Mouse (Mus musculus) hindbrain, embryonic 11.5 days (tissue): ENCODE results near the gene Sept9. TPM values are rescaled to one million over a fixed set of nuclear protein-coding genes. Genes with fewer than 3 reads are reported as not detected.
A peak's percentile ranks its signal among the peaks of the same experiment; 100 is the strongest.

ENCODE experiments used
- ATAC-seq: fragments of 200-750 bp; cut with Nextera tagmentation; 2 replicates; pipeline ENCODE4 v1.8.0; 2017; ENCODE audit warnings: mild to moderate bottlenecking, moderate TSS enrichment, moderate library complexity; ENCODE audit not compliant: low FRiP score
- DNase-seq: peaks from one replicate; pipeline ENCODE4 v3.0.0-alpha.2; 2015; ENCODE audit warnings: low spot score
- H3K27ac ChIP-seq: fragments of 300-500 bp; sonication (generic); 2 replicates; pipeline ENCODE4 v1.5.1; 2014; ENCODE audit warnings: mild to moderate bottlenecking, low read depth, low read length
- H3K27me3 ChIP-seq: fragments of 300-500 bp; sonication (generic); 2 replicates; pipeline ENCODE4 v1.6.1; 2014; ENCODE audit warnings: mild to moderate bottlenecking, low read length, moderate library complexity, mixed read lengths; ENCODE audit not compliant: control insufficient read depth, insufficient read depth
- H3K36me3 ChIP-seq: fragments of 300-500 bp; sonication (generic); 2 replicates; pipeline ENCODE4 v1.6.1; 2014; ENCODE audit warnings: mild to moderate bottlenecking, low read length, moderate library complexity, mixed read lengths; ENCODE audit not compliant: control insufficient read depth, insufficient read depth
- H3K4me1 ChIP-seq: fragments of 300-500 bp; sonication (generic); replicated peaks from 2 replicates; pipeline ENCODE4 v1.6.1; 2014; ENCODE audit warnings: low read length, mixed read lengths; ENCODE audit not compliant: control insufficient read depth, insufficient read depth
- H3K4me2 ChIP-seq: fragments of 300-500 bp; sonication (generic); replicated peaks from 2 replicates; pipeline ENCODE4 v1.6.1; 2014; ENCODE audit warnings: mild to moderate bottlenecking, low read depth, low read length
- H3K4me3 ChIP-seq: fragments of 300-500 bp; sonication (generic); 2 replicates; pipeline ENCODE4 v1.5.1; 2014; ENCODE audit warnings: low read depth, low read length
- H3K9ac ChIP-seq: fragments of 300-500 bp; sonication (generic); 2 replicates; pipeline ENCODE4 v1.6.1; 2014; ENCODE audit warnings: low read depth, low read length
- H3K9me3 ChIP-seq: fragments of 300-500 bp; sonication (generic); 2 replicates; pipeline ENCODE4 v1.6.1; 2016; ENCODE audit warnings: low read length; ENCODE audit not compliant: control insufficient read depth
- WGBS: fragments of 180-500 bp; shearing (Covaris S2); extraction: QIAGEN DNeasy Blood & Tissue Kit; methylation state at CpG from one replicate; pipeline ENCODE4 v1.1.7; 2014; 5-methylcytosine and 5-hydroxymethylcytosine counted together
- polyA plus RNA-seq: library from polyadenylated mRNA; unstranded; fragments of >200 nt; fragmentation: Nextera tagmentation; extraction: Ambion mirVana; gene quantifications from 2 replicates; pipeline ENCODE4 v1.2.1, GENCODE M21; 2014

The Sept9 gene
- polyA plus RNA-seq, 1 experiment from 2014 or later: 126 TPM

GRCm38 (mm10) chr11:117353126-117353525 lies 153.7 kb downstream of the Sept9 start:
- Histone ChIP-seq H3K9ac (no peak overlapping the region), H3K4me1 (peaks cover 2% of the 10 kb centered on the region; the same call in 1 of the 2 replicates), H3K27ac (no peak overlapping the region), H3K36me3 (peaks cover 28% of the 10 kb centered on the region), H3K27me3 (no peaks in the 10 kb centered on the region), H3K9me3 (no peaks in the 10 kb centered on the region), H3K4me3 (no peak overlapping the region), H3K4me2 (no peak overlapping the region)
- DNase-seq (no peak), ATAC-seq (no peak)
- 93% methylated on average over 11 of the region's 11 CpGs for WGBS

- H3K4me2 ChIP-seq: no peak overlapping the region
- H3K9ac ChIP-seq: no peak overlapping the region
- H3K36me3 ChIP-seq: peaks cover 28% of the 10 kb centered on the region
- no peak overlapping the region for H3K4me3 ChIP-seq
- ATAC-seq (no peak), DNase-seq (no peak)
- H3K4me1 ChIP-seq: peaks cover 2% of the 10 kb centered on the region; the same call in 1 of the 2 replicates
- WGBS: 92% methylated on average over 4 of the region's 4 CpGs
- no peak overlapping the region for H3K27ac ChIP-seq
- no peaks in the 10 kb centered on the region for H3K9me3 ChIP-seq
- no peaks in the 10 kb centered on the region for H3K27me3 ChIP-seq
These were observed 154.6 kb downstream of the Sept9 start for GRCm38 (mm10) chr11:117354107-117354506.

- H3K27ac ChIP-seq: no peak overlapping the region
- peaks cover 27% of the 10 kb centered on the region for H3K36me3 ChIP-seq
- H3K9me3 ChIP-seq: no peaks in the 10 kb centered on the region
- DNase-seq (no peak), ATAC-seq (no peak)
- no peaks in the 10 kb centered on the region for H3K4me1 ChIP-seq
- H3K4me2 ChIP-seq: no peak overlapping the region
- no peak overlapping the region for H3K4me3 ChIP-seq
- H3K9ac ChIP-seq: no peak overlapping the region
- H3K27me3 ChIP-seq: no peaks in the 10 kb centered on the region
- 89% methylated on average over 3 of the region's 3 CpGs for WGBS
These were observed 157.5 kb downstream of the Sept9 start for GRCm38 (mm10) chr11:117356937-117357336.

- Histone ChIP-seq H3K27me3 (no peaks in the 10 kb centered on the region), H3K4me2 (no peak overlapping the region), H3K27ac (no peak overlapping the region), H3K36me3 (peaks cover 28% of the 10 kb centered on the region), H3K9me3 (no peaks in the 10 kb centered on the region), H3K9ac (no peak overlapping the region), H3K4me3 (no peak overlapping the region), H3K4me1 (no peaks in the 10 kb centered on the region)
- peak; percentile 65 for ATAC-seq
- peak; percentile 99 for DNase-seq
- WGBS: 32% methylated on average over 8 of the region's 8 CpGs
These were observed 158.6 kb downstream of the Sept9 start for GRCm38 (mm10) chr11:117357916-117358639.

- ATAC-seq (no peak), DNase-seq (no peak)
- peaks cover 26% of the 10 kb centered on the region for H3K36me3 ChIP-seq
- H3K4me3 ChIP-seq: no peak overlapping the region
- H3K9me3 ChIP-seq: no peaks in the 10 kb centered on the region
- no peaks in the 10 kb centered on the region for H3K27me3 ChIP-seq
- WGBS: 78% methylated on average over 10 of the region's 10 CpGs
- H3K27ac ChIP-seq: no peak overlapping the region
- H3K9ac ChIP-seq: no peak overlapping the region
- no peaks in the 10 kb centered on the region for H3K4me1 ChIP-seq
- H3K4me2 ChIP-seq: no peak overlapping the region
These were observed 159.7 kb downstream of the Sept9 start for GRCm38 (mm10) chr11:117359161-117359560.

- DNase-seq: peak; percentile 81
- WGBS: 72% methylated on average over 5 of the region's 5 CpGs
- H3K9me3 ChIP-seq: no peaks in the 10 kb centered on the region
These were observed 160.4 kb downstream of the Sept9 start for GRCm38 (mm10) chr11:117359870-117360269.

GRCm38 (mm10) chr11:117360561-117360960 lies 161.1 kb downstream of the Sept9 start:
- Histone ChIP-seq H3K9me3 (no peaks in the 10 kb centered on the region), H3K4me1 (no peaks in the 10 kb centered on the region), H3K27me3 (no peaks in the 10 kb centered on the region), H3K27ac (no peak overlapping the region), H3K9ac (no peak overlapping the region), H3K36me3 (peaks cover 14% of the 10 kb centered on the region), H3K4me2 (no peak overlapping the region), H3K4me3 (no peak overlapping the region)
- no peak for DNase-seq
- WGBS: 77% methylated on average over 7 of the region's 7 CpGs
- ATAC-seq: no peak

More at GRCm38 (mm10) chr11:117359870-117360269, 160.4 kb downstream of the Sept9 start:
- H3K4me3 ChIP-seq: no peak overlapping the region
- peaks cover 21% of the 10 kb centered on the region for H3K36me3 ChIP-seq
- no peak overlapping the region for H3K27ac ChIP-seq
- no peak overlapping the region for H3K9ac ChIP-seq
- no peaks in the 10 kb centered on the region for H3K4me1 ChIP-seq
- no peak overlapping the region for H3K4me2 ChIP-seq
- ATAC-seq: no peak
- H3K27me3 ChIP-seq: no peaks in the 10 kb centered on the region

- no peak overlapping the region for H3K4me2 ChIP-seq
- no peak for DNase-seq
- H3K4me1 ChIP-seq: no peaks in the 10 kb centered on the region
- WGBS: 94% methylated on average over 2 of the region's 2 CpGs
- no peak overlapping the region for H3K9ac ChIP-seq
- no peak for ATAC-seq
- no peak overlapping the region for H3K4me3 ChIP-seq
- peaks cover 8% of the 10 kb centered on the region for H3K36me3 ChIP-seq
- no peaks in the 10 kb centered on the region for H3K27me3 ChIP-seq
- H3K27ac ChIP-seq: no peak overlapping the region
- no peaks in the 10 kb centered on the region for H3K9me3 ChIP-seq
These were observed 162.8 kb downstream of the Sept9 start for GRCm38 (mm10) chr11:117362307-117362706.

GRCm38 (mm10) chr11:117363918-117364317 lies 164.5 kb downstream of the Sept9 start:
- Histone ChIP-seq H3K9ac (no peak overlapping the region), H3K27ac (no peak overlapping the region), H3K4me3 (no peak overlapping the region), H3K4me1 (no peaks in the 10 kb centered on the region), H3K9me3 (no peaks in the 10 kb centered on the region), H3K4me2 (no peak overlapping the region), H3K36me3 (peaks cover 8% of the 10 kb centered on the region), H3K27me3 (no peaks in the 10 kb centered on the region)
- WGBS: 92% methylated on average over 3 of the region's 3 CpGs
- ATAC-seq (no peak), DNase-seq (no peak)
